Mouse (Mus musculus): ENCODE measurements around the gene Tnfrsf13b.
"Not testable (repeated sequence)": the region's sequence is repeated elsewhere in the genome, so short reads cannot be mapped to it uniquely, and the experiment has no call there.

The Tnfrsf13b gene

DNA sequence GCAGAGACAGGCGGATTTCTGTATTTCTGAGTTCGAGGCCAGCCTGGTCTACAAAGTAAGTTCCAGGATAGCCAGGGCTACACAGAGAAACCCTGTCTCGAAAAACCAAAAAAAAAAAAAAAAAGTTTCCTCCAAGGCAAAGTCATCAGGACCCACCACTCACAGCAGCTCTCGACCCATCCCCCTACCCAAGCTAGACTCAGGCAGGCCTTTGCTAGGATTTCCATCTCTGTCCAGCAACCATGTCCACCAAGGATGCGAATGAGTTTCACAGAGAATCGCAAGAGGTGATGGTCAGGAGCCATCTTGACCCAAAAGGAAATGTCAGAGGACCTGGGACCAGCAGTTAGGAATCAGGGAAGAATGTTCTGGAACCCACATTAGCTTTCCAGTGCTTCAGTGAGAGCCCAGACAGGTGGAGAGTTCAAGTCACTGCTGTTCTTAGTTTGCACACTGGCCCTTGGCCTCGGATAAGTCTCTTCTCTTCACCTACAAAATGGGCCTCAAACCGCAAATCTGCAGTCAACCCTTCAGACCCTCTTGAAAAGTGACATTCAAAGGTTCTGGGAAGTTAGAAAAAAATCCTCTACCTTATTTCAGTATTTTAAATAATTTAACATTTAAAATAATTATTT, 983 bp downstream of the Tnfrsf13b start:
- DNase-seq (ENCODE audit: low read depth, low spot score), result no peak

DNA sequence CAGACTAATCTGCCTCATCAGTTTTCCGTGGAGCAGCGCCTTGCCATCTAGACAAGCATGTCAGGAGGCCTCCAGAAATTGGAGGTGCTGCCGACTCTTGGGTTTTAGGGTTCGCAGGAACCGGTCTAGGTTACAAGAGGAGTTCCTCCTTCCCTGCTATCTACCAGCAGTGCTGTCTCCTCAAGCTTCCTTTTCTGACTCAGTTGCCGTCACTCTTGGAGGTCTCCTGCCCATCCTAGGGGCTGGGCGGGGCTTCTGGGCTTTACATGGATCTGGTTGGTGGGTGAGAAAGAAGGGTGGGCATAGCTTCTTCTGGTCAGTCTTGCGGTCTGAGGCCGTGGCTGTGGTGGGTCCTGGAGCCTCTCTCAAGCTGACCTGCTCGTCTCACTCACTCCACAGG, 2.8 kb downstream of the Tnfrsf13b start:
- no peak for DNase-seq (ENCODE audit: low read depth, low spot score)

DNA sequence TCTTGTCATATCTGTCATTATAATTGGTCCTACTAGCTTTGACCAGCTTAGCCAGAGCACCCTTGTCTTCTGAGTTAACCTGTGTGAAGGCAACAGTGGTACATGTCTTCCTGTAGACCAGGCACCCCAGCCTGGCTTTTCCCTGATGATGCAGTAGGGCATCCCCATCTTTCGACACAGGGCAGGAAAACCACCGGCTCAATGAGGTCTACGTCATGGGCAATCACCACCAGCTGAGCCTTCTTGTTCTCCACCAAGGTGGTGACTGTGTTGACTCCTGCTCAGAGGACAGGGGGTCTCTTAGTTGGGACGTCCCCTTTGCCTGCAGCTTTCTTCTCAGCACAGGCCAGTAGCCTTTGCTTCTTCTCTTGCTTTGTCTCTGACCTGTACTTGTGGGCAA, 4.1 kb downstream of the Tnfrsf13b start:
- DNase-seq (ENCODE audit: low read depth, low spot score), result not testable (repeated sequence)

DNA sequence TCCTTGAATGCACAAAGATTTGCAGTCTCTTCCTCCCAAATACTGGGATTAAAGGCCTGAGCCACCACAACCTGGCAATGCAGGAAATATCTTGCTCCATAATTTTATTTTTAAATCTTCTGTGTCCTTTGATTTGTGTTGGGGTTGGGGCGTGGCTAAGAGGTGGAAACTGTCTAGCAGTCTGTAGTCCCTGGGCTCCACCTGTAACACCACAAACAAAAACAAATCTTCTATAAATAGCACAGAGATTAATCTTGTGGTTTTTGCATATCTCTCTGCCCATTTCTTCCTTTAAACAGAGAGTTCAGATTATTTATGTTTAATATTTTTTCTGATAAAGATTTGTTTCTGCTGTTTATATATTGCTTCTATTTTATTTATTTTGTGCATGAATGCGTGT, 6.4 kb downstream of the Tnfrsf13b start:
- no peak for DNase-seq (ENCODE audit: low read depth, low spot score)

DNA sequence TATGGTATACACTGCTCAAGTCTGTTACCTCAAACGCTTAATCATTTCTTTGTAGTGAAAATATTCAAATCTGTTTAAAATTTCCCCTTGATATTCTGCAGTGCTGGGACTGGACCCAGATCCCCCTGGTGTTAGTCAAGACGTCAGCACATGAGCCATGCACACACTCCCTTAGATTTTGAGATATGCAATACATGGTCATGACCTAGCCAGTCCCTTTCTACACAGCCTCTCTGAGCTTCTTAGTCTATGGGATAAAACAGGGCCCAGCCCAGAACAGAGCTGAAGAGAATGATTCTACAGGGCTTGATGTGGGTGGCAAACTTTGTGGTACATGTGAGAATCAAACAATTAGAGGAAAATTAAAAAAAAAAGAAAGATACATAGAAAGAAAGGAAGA, 15.1 kb downstream of the Tnfrsf13b start:
- no peak for DNase-seq (ENCODE audit: low read depth, low spot score)

DNA sequence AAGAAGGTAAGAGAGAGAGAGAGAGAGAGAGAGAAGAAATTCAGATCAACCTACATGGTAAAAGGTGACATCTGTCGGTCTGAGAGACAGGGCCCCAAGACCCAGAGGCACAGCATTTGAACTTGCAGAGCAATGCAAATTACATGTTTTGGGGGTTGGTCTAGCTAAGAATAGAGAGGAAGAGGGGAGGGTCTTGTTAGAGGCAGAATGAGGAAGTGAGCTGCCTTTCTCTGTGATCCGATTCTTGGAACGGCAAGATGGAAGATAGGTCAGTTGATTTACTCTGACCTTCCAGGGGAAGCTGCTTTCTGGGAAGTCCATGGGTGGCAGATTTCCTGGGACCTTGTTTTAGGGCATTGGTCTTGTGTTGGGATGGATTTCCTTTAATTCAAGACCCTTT, 15.7 kb downstream of the Tnfrsf13b start:
- DNase-seq (ENCODE audit: low read depth, low spot score), result peak; percentile 21

DNA sequence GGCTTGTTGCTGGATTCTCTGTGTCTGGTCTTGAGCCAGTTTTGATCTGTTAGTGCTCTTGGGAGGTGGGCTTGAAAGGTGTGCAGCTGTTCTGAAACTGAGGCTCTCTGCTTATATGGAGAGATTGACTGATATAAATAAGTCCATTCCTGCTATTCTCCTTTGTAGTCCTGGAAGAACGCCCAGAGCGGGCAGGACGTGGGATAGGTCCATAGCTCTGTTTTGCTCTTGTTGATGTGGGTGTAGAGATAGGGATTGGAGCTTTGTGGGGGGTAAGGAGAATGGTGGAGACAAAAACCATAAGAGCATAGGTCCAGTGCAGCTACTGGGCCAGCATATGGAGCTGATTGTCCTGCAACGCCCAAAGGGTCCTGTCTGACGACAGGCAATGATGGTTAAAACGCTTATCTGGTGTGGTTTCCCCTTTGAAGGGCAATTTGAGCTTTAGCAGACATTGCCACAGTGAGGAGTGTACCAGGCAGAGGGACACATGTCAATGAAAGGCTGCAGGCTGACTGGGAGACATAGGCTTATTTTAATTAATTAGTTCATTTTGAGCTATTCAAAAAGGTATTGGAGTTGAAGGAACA, 16.5 kb downstream of the Tnfrsf13b start:
- no peak for DNase-seq (ENCODE audit: low read depth, low spot score)

DNA sequence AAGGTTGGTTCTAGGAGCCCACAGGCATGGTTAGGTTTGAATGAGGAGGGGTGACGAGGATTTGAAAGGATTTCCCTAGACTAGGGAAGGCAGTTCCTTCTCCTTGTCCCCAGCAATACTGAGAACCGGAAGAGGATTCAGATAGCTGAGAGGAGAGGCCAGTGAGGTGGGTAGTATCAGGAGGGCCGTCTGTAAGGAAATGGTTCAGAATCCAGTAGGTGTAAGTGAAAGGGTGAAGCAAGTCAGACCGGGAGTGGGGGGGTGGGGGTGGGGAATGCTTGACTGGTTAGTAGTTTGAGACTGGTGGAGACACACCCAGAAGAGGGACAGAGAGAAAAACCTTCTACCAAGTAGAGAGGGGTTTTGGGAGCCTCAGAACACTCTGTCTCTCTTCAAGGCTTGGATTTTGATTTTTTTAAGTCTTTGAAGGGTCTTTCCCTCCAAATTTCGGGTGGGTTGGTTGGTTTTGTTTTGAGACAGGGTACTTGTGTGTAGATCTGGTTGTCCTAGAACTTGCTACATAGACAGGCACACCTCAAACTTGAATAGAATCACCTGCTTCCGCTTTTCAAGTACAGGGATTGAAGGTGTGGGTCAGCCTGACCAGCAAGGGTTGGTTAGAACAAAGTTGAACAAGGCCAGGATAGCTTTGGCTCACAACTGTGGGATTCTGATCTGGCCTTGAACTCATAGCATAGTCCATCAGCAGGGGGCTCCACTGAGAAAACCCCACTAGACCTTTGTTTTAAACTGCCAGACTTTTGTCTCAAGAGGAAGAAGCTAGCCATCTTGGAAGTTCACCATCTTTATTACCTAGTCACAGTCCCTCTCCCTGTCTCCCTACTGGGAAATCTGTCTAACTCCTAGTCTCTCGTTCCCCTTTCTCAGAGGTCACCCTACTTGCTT, 17.3 kb downstream of the Tnfrsf13b start:
- DNase-seq (ENCODE audit: low read depth, low spot score), result peak; percentile 64

DNA sequence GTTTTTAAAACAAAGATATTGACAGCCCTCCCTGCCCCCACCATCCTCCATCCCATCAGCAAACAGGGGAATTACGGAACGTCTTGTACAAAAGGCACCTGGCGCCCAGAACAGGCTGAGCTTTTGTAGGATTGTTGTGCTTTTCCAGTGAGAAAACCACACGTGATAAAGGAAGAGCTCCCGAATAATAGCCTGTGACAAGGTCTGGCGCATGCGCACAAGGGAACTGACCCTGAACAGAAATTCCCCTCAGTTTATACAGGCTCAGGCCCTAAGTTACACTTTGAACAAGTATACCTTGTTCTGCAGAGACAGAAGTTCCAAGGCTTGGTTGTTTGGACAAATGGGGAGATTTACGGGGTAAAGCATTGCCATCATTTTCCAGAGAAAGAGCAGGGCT, 19.0 kb downstream of the Tnfrsf13b start:
- DNase-seq (ENCODE audit: low read depth, low spot score), result no peak

DNA sequence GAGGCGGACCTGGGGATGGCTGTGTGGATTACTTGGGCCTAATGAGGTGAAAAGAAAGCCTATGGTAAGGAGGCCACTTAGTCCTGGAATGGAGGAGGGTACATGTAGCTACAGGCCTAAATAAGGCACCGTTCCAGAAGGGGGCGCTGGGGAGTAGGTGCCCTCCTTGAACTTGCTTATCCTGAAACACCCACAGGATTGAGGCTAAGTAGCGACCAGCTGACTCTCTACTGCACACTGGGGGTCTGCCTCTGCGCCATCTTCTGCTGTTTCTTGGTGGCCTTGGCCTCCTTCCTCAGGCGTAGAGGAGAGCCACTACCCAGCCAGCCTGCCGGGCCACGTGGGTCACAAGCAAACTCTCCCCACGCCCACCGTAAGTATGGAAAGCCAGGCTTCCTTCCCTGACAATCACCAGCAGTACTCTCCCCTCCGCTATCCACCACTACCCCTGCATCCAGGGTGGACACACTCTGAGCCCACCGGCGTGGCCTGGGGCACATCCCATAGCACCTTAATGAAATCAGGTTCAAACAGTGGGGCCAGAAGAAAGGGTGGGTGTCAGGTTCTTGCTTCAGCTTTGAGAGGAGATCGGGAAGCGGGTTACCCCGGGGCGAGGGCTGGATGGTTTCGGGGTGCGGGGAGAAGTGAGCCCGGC, 20.2 kb downstream of the Tnfrsf13b start:
- peak; percentile 91 for DNase-seq (ENCODE audit: low read depth, low spot score)

DNA sequence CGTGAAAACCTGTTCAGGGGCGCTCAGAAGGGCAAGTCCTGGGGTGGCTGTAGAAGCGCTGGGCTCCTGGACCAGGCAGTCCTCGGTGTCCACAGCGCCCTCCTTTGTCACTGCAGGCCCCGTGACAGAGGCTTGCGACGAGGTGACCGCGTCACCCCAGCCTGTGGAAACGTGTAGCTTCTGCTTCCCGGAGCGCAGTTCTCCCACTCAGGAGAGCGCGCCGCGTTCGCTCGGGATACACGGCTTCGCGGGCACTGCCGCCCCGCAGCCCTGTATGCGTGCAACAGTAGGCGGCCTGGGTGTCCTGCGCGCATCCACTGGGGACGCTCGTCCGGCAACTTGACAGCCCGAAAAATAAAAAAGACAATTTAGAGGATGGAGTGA, 20.7 kb downstream of the Tnfrsf13b start:
- peak; percentile 33 for DNase-seq (ENCODE audit: low read depth, low spot score)

DNA sequence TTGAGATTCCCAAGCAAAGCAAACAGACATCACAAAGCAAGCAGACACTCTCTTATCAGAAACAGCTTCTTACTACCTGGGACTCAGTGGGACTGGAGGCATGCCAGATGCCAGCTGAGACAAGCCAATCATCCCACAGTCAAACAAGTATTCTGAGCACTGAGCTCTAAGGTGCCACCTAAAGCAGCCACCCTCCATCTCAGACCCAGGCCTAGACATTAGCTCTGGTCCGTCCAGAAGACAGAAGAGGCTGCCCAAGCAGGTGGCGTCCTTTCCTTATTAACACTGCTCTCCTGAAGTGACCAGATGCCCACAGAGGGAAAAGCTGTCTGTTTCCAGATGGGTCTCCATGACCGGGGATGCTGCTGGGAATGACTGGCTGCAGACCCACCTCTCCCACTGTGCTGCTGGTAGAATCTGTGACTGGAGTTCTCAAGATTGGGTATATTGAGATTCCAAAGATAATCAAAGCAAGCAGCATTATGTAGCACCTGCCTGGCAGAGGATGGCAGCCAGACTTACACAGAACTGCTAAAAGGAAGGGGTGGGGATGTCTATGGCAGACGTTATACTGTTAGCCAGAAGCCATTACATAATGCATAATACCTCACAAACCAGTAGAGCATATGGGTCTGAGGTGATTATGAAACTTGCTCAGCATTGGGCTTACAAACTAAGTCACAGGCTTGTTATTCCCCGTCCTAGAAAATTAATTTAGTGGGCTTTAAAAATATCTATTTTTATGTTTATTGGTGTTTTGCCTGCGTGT, 23.9 kb downstream of the Tnfrsf13b start:
- DNase-seq (ENCODE audit: low read depth, low spot score), result no peak

DNA sequence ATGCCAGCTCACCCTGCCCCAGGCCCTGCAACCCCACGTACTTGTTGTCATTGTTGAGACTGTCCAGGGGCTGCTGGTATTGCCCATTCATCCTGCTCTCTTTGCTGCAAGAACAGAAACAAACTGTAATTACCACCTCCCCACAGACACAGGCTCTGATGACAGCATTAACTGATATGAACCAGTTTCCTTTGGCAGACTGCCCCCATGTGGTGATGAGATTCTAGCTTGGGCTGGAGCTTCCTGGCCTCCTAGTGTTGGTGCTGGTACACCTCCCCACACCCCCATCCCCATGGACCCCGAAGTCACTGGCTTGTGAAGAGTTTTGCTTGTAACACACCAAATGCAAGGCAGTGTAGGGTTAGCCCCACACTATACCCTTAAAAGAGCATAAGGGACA, 29.2 kb downstream of the Tnfrsf13b start:
- DNase-seq (ENCODE audit: low read depth, low spot score), result peak; percentile 42

DNA sequence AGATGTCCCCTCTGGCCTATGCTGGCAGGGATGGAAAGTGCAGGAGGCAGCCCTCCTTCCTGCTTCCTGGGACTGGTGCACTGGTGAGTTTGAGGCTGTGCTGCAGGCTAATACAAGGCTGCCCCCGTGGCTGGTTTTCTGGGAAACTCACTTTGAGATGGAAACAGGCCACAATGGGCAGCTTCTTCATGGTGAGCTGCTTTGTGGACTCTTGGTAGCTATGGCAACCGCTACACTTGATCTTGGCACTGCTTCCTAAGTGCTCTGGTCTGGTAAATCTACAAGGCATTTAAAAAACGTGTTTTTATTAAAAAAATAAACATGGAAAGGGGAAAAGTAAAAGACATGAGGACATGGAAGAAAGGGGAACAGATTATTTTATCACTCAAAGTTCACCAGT, 31.6 kb downstream of the Tnfrsf13b start:
- DNase-seq (ENCODE audit: low read depth, low spot score), result no peak

DNA sequence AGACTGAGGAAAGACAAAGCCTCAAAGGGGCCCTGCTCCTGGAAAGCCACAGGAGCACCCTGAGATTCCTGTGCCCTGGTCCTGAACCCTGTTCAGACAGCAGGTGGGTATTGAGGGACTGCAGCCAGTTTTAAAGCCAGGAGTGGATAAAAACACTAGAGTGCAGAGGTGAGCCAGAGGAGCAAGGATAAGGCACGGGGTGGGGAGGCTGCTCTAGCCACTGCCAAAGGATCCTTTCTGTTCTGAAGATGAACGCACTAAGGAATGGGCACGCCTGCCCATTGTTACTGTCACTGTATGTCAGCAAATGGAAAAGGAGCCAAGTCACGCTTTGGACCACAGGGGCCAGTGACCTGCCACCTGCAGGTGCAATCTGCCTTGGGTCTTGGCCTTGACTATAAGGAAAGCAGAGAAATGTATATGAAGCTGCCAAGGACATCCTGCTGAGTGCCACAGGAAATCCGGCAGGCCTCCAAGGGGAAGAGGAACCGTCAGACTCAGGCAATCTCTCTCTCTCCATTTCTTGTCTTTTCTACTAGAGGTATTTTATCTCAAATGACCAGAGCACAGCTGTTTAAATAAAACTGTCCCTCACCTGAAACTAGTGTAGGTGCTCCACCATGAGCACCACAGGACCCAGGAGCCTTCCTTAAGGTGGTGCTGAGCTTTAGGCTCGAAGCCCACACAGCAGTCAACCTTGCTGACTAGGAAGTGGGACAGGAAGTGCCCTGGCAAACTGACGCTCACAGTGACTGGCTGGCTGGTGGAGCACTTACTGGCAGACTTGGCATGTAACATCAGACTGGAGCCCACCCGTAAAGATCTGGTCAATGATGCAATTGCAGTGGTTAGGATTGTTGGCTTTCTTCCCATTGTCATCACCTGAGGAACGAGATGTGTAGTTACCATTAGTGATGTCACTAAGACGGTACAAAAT, 33.5 kb downstream of the Tnfrsf13b start:
- DNase-seq (ENCODE audit: low read depth, low spot score), result no peak

DNA sequence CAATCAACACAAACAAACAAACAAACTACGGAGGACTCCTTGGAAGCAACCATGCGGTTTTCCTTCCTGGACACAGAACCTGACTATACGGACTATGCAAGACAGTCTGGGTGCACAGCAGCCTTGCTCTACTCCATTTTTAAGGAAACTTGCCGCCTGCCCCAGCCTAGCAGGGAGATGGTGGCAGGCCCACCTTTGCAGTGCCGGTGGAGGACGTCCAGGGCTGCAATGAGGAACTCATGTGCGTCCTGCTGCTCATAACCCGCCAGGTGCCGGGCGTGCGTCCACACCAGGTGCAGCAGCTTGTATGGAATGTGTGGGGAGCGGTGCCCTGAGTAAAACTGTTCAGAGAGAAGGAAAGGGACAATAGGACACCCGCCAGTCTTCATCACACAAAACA, 34.6 kb downstream of the Tnfrsf13b start:
- peak; percentile 29 for DNase-seq (ENCODE audit: low read depth, low spot score)

DNA sequence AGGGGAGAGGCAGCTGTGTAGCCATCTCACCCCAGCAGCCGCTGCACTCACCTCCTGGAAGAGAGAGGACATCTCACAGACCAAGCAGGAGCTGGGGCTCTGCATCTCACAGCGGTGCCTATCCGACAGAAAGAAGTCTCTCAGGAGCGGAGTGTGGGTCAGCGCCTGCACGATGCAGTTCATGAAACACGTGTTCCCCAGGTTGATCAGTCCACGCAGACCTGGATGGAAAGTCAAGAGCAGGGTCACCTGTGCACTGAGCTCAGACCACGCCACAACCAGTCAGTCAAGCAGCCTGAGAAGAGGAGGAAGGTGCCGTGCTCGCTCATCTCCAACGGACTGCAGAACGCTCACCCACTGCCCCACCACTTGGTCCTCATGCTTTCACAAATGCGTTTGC, 36.2 kb downstream of the Tnfrsf13b start:
- no peak for DNase-seq (ENCODE audit: low read depth, low spot score)

DNA sequence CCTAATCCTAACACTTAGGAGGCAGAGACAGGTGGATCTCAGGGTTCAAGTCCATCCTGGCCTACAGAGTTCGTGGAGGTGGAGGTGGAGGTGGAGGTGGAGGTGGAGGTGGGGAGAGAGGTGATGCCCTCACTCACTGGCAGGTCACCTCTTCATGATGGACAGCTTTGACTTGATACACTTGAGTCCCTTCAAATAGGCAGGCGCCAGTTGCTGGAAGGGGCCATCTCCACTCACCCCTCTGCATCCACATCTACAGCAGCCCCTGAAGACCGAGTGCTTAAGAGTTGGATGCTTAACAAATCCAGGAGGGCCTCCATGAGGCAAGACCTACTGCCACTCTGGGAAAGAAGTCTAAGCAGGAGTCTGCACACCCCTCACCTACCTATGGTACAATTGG, 36.8 kb downstream of the Tnfrsf13b start:
- no peak for DNase-seq (ENCODE audit: low read depth, low spot score)

DNA sequence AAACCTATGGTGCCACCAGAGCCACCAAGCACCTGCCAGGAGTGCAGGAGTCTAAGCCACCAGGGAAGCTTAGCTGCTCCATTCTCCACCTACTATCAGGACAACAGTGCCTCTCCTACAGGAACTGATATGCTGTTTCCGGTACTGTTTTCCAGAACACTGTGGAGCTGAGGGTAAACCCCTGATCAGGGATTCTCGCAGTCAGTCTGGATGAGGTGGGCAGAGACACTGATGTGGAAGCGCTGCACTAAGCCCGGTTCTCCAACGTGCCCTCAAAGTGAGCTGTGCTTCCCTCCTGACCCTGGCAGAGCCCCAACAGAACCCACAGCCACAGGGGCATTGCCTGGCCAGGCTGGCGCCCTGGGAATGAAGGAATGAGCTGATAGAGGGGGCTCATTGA, 37.8 kb downstream of the Tnfrsf13b start:
- no peak for DNase-seq (ENCODE audit: low read depth, low spot score)

DNA sequence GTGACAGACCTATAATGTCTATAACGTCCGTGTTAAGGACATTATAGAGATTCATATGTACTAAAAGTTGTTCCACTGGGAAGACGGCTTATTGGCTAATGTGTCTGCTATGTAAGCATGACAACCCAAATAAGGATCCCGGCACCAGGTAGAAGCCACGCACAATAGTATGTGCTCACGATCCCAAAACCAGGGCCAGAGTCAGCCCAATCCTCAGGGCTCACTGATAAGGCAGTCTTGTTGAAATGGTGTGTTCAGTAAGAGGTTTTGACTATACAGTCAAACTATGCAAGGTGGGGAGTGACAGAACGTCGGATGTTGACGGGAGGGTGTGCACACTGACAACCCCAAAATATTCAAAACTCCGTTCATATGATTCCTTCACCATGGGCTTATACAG, 38.3 kb downstream of the Tnfrsf13b start:
- no peak for DNase-seq (ENCODE audit: low read depth, low spot score)
